Mouse (Mus musculus) hindbrain, embryonic 14.5 days (tissue): ENCODE results near the gene Zfp821. TPM values are rescaled to one million over a fixed set of nuclear protein-coding genes. Genes with fewer than 3 reads are reported as not detected.

ENCODE experiments used
- ATAC-seq: fragments of 200-750 bp; cut with Nextera tagmentation; 2 replicates; pipeline ENCODE4 v1.8.0; 2017; ENCODE audit warnings: moderate number of reproducible peaks, mild to moderate bottlenecking, moderate TSS enrichment, moderate library complexity; ENCODE audit not compliant: low FRiP score
- DNase-seq: peaks from one replicate; pipeline ENCODE4 v3.0.0-alpha.2; 2015; ENCODE audit warnings: low spot score
- H3K27ac ChIP-seq: fragments of 300-500 bp; sonication (generic); 2 replicates; pipeline ENCODE4 v1.5.1; 2014; ENCODE audit warnings: mild to moderate bottlenecking, moderate library complexity
- H3K27me3 ChIP-seq: fragments of 300-500 bp; sonication (generic); 2 replicates; pipeline ENCODE4 v1.6.1; 2014; ENCODE audit warnings: mild to moderate bottlenecking, low read length, mixed read lengths; ENCODE audit not compliant: control insufficient read depth, insufficient read depth
- H3K36me3 ChIP-seq: fragments of 300-500 bp; sonication (generic); replicated peaks from 2 replicates; pipeline ENCODE4 v1.6.1; 2014; ENCODE audit not compliant: control insufficient read depth, insufficient read depth
- H3K4me1 ChIP-seq: fragments of 300-500 bp; sonication (generic); replicated peaks from 2 replicates; pipeline ENCODE4 v1.6.1; 2014; ENCODE audit warnings: antibody characterized with exemption, low read length, mixed read lengths; ENCODE audit not compliant: control insufficient read depth, insufficient read depth
- H3K4me2 ChIP-seq: fragments of 300-500 bp; sonication (generic); replicated peaks from 2 replicates; pipeline ENCODE4 v1.6.1; 2014; ENCODE audit warnings: mild to moderate bottlenecking, moderate library complexity
- H3K4me3 ChIP-seq: fragments of 300-500 bp; sonication (generic); replicated peaks from 2 replicates; pipeline ENCODE4 v1.5.1; 2014; ENCODE audit warnings: mild to moderate bottlenecking, low read length
- H3K9ac ChIP-seq: fragments of 300-500 bp; sonication (generic); 2 replicates; pipeline ENCODE4 v1.6.1; 2014
- H3K9me3 ChIP-seq: fragments of 300-500 bp; sonication (generic); 2 replicates; pipeline ENCODE4 v1.6.1; 2016; ENCODE audit warnings: low read length; ENCODE audit not compliant: control insufficient read depth
- WGBS: fragments of 180-500 bp; shearing (Covaris S2); extraction: QIAGEN DNeasy Blood & Tissue Kit; methylation state at CpG from one replicate; pipeline ENCODE4 v1.1.7; 2014; 5-methylcytosine and 5-hydroxymethylcytosine counted together
- polyA plus RNA-seq: library from polyadenylated mRNA; unstranded; fragments of >200 nt; fragmentation: Nextera tagmentation; extraction: Ambion mirVana; gene quantifications from 2 replicates; pipeline ENCODE4 v1.2.1, GENCODE M21; 2014

Gene Zfp821
- polyA plus RNA-seq, 1 experiment from 2014 or later, result 71.4 TPM

DNA sequence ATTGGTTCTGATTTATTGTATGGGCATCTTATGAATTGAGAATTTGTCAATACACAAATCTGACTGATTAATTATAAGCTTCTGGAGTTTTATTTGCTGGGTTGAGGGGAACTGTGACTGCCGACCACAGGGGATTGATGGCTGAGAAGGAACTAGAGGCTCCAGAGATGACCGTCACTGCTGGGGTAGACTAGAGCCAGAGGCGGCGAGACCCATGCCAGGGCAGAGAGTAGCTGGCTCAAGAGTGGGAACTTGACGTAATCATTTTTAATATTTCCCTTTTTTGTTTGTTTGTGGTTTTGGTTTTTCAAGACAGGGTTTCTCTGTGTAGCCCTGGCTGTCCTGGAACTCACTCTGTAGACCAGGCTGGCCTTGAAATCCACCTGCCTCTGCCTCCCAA lies 18.1 kb upstream of the Zfp821 start:
- no peaks in the 10 kb centered on the region for H3K9me3 ChIP-seq
- peaks cover 13% of the 10 kb centered on the region for H3K36me3 ChIP-seq
- no peak overlapping the region for H3K4me2 ChIP-seq
- H3K27me3 ChIP-seq, result no peaks in the 10 kb centered on the region
- ATAC-seq, result no peak
- H3K4me1 ChIP-seq, result peaks cover 19% of the 10 kb centered on the region
- 94% methylated on average over 5 of the region's 5 CpGs for WGBS
- no peak overlapping the region for H3K4me3 ChIP-seq
- DNase-seq, result no peak
- H3K27ac ChIP-seq, result no peak overlapping the region
- no peak overlapping the region for H3K9ac ChIP-seq

DNA sequence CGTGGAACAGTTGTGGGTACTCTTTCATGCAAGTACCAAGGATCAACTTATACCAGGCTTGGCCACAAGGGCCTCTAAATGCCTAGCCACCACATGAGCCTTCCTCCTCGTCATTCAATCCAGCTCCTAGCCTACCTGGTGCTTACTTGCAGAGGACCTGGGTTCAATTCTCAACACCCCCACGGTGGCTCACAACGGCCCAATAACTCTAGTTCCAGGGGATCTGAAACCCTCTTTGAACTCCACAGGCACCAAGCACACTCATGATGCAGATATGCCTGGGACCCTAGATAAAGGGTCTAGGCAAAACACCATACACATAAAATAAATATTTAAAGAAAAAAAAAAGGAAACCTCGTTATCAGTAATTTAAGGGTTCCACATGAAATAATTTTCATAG lies 13.6 kb upstream of the Zfp821 start:
- DNase-seq (no peak), ATAC-seq (no peak)
- WGBS, result 54% methylated on average over 5 of the region's 5 CpGs
- peak overlapping the region; percentile 90 for H3K9ac ChIP-seq
- peaks cover 27% of the 10 kb centered on the region for H3K4me1 ChIP-seq
- H3K36me3 ChIP-seq, result no peaks in the 10 kb centered on the region
- no peaks in the 10 kb centered on the region for H3K27me3 ChIP-seq
- H3K4me3 ChIP-seq, result peak overlapping the region; percentile 94
- H3K9me3 ChIP-seq, result no peaks in the 10 kb centered on the region
- peak overlapping the region; percentile 90 for H3K4me2 ChIP-seq
- peak overlapping the region; percentile 14; the same call in 1 of the 2 replicates for H3K27ac ChIP-seq

DNA sequence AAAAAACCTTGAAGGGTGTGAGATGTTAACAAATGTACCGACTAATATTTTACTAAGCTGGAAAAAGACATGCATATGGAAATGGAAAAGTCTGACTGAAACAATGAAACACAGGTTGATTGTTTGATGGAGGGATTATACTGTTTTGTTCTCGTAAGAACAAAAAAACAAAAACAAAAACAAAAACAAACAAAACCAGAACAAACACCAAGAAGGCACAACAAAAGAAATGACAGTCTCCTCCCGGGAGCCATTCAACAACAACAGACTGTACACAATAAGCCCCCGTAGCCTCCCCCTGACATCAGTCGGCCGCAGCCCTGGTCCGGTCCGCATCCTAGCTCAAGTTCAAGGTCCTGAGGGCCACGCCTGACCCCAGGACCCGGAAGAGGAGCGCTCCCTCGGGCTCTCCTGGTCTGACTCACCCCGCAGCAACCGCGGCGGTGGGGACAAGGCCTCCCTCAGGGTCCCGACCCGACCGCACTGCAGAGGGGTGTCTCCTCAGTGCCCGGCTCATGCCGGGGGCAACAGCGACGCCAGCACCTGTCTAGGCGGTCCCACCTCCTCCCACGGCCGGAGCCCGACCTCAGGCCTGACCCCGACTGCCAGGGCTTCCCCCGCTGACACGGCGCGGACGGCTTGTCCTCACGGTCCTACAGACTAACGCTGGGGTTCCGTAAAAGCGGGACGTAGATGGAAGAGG lies 12.8 kb upstream of the Zfp821 start:
- Histone ChIP-seq H3K27ac (peak overlapping the region; percentile 76), H3K36me3 (no peaks in the 10 kb centered on the region), H3K9me3 (no peaks in the 10 kb centered on the region), H3K4me2 (peak overlapping the region; percentile 90), H3K4me1 (peaks cover 27% of the 10 kb centered on the region), H3K4me3 (peak overlapping the region; percentile 94), H3K27me3 (no peaks in the 10 kb centered on the region), H3K9ac (peak overlapping the region; percentile 90)
- WGBS, result under 1% methylated on average over 37 of the region's 38 CpGs
- DNase-seq (no peak), ATAC-seq (peak; percentile 69)

DNA sequence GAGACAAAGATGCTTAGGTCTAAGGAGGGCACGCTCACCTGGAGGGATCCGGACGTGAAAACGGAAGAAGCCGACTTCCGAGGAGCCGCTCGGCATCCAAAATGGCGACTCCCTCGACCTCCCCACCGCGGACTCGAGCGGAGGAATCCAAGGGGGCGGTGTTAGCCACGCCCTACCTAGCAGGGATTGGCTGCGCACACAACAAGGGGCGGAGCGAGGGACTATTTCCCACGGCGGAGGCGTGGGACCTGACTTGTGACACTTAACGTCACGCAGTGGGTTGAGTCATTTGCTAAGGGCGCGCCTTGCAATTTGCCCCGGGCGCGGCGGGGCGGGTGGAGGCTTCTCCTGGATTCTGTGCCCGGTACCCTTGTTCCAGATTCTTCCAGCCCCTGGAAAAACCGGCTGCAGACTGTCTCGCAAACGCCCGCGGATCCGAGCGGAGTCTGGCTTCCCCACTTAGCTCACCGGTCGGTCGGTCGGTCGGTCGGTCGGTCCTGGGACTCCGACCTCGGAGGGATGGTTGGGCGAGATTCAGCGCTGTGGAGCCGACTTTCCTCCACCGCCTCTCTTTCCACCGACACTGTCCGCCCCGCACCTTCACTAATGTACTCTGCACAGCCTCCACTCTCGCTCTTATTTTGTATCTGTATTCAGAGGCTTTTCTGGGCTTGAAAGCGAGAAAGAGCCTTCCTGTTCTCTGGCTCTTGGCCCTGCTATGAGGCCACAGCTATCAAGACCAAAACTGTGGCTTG lies 12.0 kb upstream of the Zfp821 start, which contains the start of gene Ist1:
Gene Ist1, minus strand, starts transcription at position 115 of the 755 bp plus-strand sequence.
- WGBS, result under 1% methylated on average over 57 of the region's 57 CpGs
- no peaks in the 10 kb centered on the region for H3K27me3 ChIP-seq
- H3K9ac ChIP-seq, result peak within 1 kb of the TSS; percentile 90
- H3K27ac ChIP-seq, result peak within 1 kb of the TSS; percentile 82
- H3K4me3 ChIP-seq, result peak within 1 kb of the TSS; percentile 94
- H3K9me3 ChIP-seq, result no peaks in the 10 kb centered on the region
- ATAC-seq, result peak; percentile 98
- H3K36me3 ChIP-seq, result no peaks in the 10 kb centered on the region
- peaks cover 27% of the 10 kb centered on the region for H3K4me1 ChIP-seq
- DNase-seq, result peak; percentile 100
- H3K4me2 ChIP-seq, result peak within 1 kb of the TSS; percentile 90

DNA sequence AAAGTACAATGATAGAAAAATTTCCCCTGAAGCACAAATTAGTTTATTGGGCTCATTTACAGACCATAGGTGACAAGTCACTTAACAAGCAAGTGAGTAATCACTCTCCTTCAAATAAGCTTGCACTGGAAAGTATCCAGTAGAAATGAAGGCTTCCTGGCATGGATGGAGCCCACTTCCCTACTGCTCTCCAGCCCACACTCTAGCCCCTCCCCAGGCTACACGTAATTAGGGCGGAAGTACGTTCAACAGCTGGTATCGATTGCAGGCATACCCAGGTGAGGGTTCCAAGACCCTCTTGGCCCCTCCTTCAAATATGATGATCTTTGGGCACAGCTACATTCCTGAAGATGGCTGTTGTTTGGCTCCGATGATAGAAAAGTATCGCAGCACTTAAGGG lies 11.2 kb upstream of the Zfp821 start:
- no peaks in the 10 kb centered on the region for H3K36me3 ChIP-seq
- peak overlapping the region; percentile 90; the same call in 1 of the 2 replicates for H3K9ac ChIP-seq
- H3K4me2 ChIP-seq, result peak overlapping the region; percentile 65
- peaks cover 27% of the 10 kb centered on the region for H3K4me1 ChIP-seq
- DNase-seq (no peak), ATAC-seq (no peak)
- no peaks in the 10 kb centered on the region for H3K9me3 ChIP-seq
- peak overlapping the region; percentile 82; the same call in 1 of the 2 replicates for H3K27ac ChIP-seq
- 61% methylated on average over 6 of the region's 6 CpGs for WGBS
- peak overlapping the region; percentile 94 for H3K4me3 ChIP-seq
- H3K27me3 ChIP-seq, result no peaks in the 10 kb centered on the region

DNA sequence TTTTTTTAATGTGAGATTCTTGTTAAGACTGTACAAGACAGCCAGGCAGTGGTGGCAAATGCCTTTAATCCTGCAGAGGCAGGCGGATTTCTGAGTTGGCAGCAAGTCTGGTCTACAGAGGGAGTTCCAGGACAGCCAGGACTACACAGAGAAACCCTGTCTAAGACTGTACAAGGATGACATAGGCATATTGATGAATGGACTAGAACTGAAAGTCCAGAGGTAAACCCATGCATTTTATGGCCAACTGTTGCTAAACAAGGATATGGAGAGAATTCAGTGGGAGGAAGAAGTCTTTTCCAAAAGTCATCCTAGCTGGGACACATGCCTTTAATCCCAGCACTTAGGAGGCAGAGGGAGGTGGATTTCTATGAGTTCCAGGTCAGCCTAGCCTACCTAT lies 7.6 kb upstream of the Zfp821 start:
- no peak for ATAC-seq
- H3K4me2 ChIP-seq, result no peak overlapping the region
- 69% methylated on average over 1 of the region's 1 CpGs for WGBS

DNA sequence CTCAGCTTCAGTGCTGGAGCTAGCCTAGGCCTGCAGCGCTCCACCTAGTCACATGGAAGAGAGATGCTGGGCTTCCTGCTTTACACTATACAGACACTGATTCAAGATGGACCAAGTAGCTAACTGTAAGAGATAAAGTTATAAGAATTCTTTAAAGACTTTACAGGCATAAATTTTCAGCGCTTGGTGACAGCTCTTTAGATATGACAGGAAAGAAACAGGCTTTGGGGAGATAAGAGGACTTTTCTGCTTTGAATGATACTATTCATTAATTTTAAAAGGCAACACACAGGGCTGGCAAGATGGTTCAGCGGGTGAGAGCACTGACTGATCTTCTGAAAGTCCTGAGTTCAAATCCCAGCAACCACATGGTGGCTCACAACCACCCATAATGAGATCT lies 6.9 kb upstream of the Zfp821 start:
- no peak for DNase-seq
- ATAC-seq, result no peak
- 84% methylated on average over 3 of the region's 3 CpGs for WGBS

More for the DNA sequence above, 7.6 kb upstream of the Zfp821 start:
- DNase-seq, result no peak
- H3K4me3 ChIP-seq, result no peak overlapping the region
- H3K9ac ChIP-seq, result no peak overlapping the region
- no peaks in the 10 kb centered on the region for H3K36me3 ChIP-seq
- H3K27ac ChIP-seq, result no peak overlapping the region
- peaks cover 8% of the 10 kb centered on the region; the same call in 1 of the 2 replicates for H3K4me1 ChIP-seq
- no peaks in the 10 kb centered on the region for H3K9me3 ChIP-seq
- no peaks in the 10 kb centered on the region for H3K27me3 ChIP-seq

DNA sequence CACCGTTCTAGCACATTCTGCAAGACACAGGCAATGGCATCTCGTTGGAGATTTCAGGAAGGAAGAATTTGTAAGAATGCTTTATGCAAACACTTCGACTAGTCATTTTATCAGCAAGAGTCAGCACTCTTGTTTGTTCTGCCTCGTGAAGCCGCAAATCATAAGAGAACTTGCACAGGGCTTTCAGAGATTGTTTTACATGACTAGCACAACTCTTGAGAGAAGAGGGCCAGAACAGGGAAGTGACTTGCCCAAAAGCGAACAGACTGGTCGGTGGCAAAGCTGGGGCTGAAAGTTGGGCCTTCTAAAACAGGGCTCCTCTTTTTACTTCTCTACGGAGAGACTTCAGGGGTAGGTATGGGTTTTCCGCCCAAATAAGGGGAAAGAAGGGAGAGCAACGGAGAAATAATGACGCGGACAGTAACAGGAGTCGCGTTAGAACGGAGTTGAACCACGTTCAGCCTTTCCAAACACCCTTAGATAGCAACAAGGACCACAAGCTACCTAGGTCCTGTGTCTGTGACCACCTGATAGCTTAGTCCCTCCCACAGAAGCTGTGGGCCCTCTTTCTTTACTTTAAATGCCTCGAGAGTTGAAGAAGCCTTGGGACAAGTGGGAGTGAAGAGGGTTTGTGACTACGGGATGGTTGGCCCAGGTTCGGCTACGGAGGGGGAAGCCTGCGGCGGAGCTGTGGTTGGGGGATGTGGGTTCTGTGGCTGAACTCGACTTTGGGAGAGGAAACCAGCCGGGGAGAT lies 604 bp upstream of the Zfp821 start:
- Histone ChIP-seq H3K4me3 (peak overlapping the region; percentile 94), H3K9me3 (no peaks in the 10 kb centered on the region), H3K36me3 (peaks cover 23% of the 10 kb centered on the region), H3K4me1 (peaks cover 29% of the 10 kb centered on the region), H3K27ac (0 out of 2 replicates have a peak overlapping the region, but pooled peaks have one; percentile 41), H3K9ac (peak overlapping the region; percentile 100), H3K4me2 (peak overlapping the region; percentile 76), H3K27me3 (no peaks in the 10 kb centered on the region)
- WGBS, result 15% methylated on average over 24 of the region's 24 CpGs
- no peak for DNase-seq
- ATAC-seq, result no peak; the same call in 1 of the 2 replicates

More for the DNA sequence above, 6.9 kb upstream of the Zfp821 start:
- Histone ChIP-seq H3K4me1 (peaks cover 8% of the 10 kb centered on the region; the same call in 1 of the 2 replicates), H3K27me3 (no peaks in the 10 kb centered on the region), H3K27ac (no peak overlapping the region), H3K9me3 (no peaks in the 10 kb centered on the region), H3K4me2 (no peak overlapping the region), H3K36me3 (no peaks in the 10 kb centered on the region), H3K4me3 (no peak overlapping the region), H3K9ac (no peak overlapping the region)
